Mouse (Mus musculus): ENCODE measurements around the gene Hist3h2a. TPM values are rescaled to one million over a fixed set of nuclear protein-coding genes. Genes with fewer than 3 reads are reported as not detected.

Hist3h2a gene
- polyA plus RNA-seq, 1 experiment from 2014 or later, result 18.7 TPM

- Histone ChIP-seq H3K36me3 (ENCODE audit: control insufficient read depth, insufficient read depth, low read length) (no peaks in the 10 kb centered on the region; the same call in 1 of the 2 replicates), H3K9me3 (ENCODE audit: control insufficient read depth, low read length) (no peaks in the 10 kb centered on the region), H3K4me3 (ENCODE audit: low read depth, low read length) (peak overlapping the region; percentile 98), H3K27me3 (ENCODE audit: control insufficient read depth, insufficient read depth, low read length) (no peaks in the 10 kb centered on the region), H3K4me1 (replicated peaks; ENCODE audit: control insufficient read depth, insufficient read depth) (peaks cover 5% of the 10 kb centered on the region), H3K27ac (replicated peaks) (peak overlapping the region; percentile 65), H3K4me2 (replicated peaks; ENCODE audit: low read depth) (peak overlapping the region; percentile 96), H3K9ac (ENCODE audit: low read length) (peak overlapping the region; percentile 92)
- ATAC-seq (ENCODE audit: low FRiP score, low TSS enrichment) (peak; percentile 40), DNase-seq (ENCODE audit: low spot score) (no peak)
- 54% methylated on average over 7 of the region's 7 CpGs for WGBS
- TF ChIP-seq CTCF (IDR thresholded peaks at IDR 0.05; ENCODE audit: low read depth) (no peak), EP300 (optimal IDR thresholded peaks at IDR 0.05) (no peak)
Observed at GRCm38 (mm10) chr11:58979661-58980060, 25.2 kb downstream of the Hist3h2a start.

GRCm38 (mm10) chr11:58980381-58980990 lies 26.0 kb downstream of the Hist3h2a start:
- peak overlapping the region; percentile 1; the same call in 1 of the 2 replicates for H3K4me3 ChIP-seq (ENCODE audit: low read depth, low read length)
- WGBS, result 38% methylated on average over 5 of the region's 5 CpGs
- ATAC-seq (ENCODE audit: low FRiP score, low TSS enrichment), result no peak
- no peaks in the 10 kb centered on the region for H3K27me3 ChIP-seq (ENCODE audit: control insufficient read depth, insufficient read depth, low read length)
- no peak overlapping the region for H3K27ac ChIP-seq (replicated peaks)
- H3K9me3 ChIP-seq (ENCODE audit: control insufficient read depth, low read length), result no peaks in the 10 kb centered on the region
- no peak for DNase-seq (ENCODE audit: low spot score)
- peaks cover 5% of the 10 kb centered on the region for H3K4me1 ChIP-seq (replicated peaks; ENCODE audit: control insufficient read depth, insufficient read depth)
- peak overlapping the region; percentile 96 for H3K4me2 ChIP-seq (replicated peaks; ENCODE audit: low read depth)
- H3K9ac ChIP-seq (ENCODE audit: low read length), result 0 out of 2 replicates have a peak overlapping the region, but pooled peaks have one; percentile 18
- peaks cover 5% of the 10 kb centered on the region; the same call in 1 of the 2 replicates for H3K36me3 ChIP-seq (ENCODE audit: control insufficient read depth, insufficient read depth, low read length)
- TF ChIP-seq EP300 (optimal IDR thresholded peaks at IDR 0.05), result no peak
- no peak for TF ChIP-seq CTCF (IDR thresholded peaks at IDR 0.05; ENCODE audit: low read depth)

GRCm38 (mm10) chr11:58981541-58982447 lies 27.3 kb downstream of the Hist3h2a start:
- no peak for TF ChIP-seq EP300 (optimal IDR thresholded peaks at IDR 0.05)
- TF ChIP-seq CTCF (IDR thresholded peaks at IDR 0.05; ENCODE audit: low read depth), result peak; percentile 73
- Histone ChIP-seq H3K4me1 (replicated peaks; ENCODE audit: control insufficient read depth, insufficient read depth) (peaks cover 5% of the 10 kb centered on the region), H3K4me3 (ENCODE audit: low read depth, low read length) (no peak overlapping the region), H3K4me2 (replicated peaks; ENCODE audit: low read depth) (no peak overlapping the region), H3K36me3 (ENCODE audit: control insufficient read depth, insufficient read depth, low read length) (peaks cover 9% of the 10 kb centered on the region; the same call in 1 of the 2 replicates), H3K27ac (replicated peaks) (no peak overlapping the region), H3K9ac (ENCODE audit: low read length) (no peak overlapping the region), H3K9me3 (ENCODE audit: control insufficient read depth, low read length) (no peaks in the 10 kb centered on the region), H3K27me3 (ENCODE audit: control insufficient read depth, insufficient read depth, low read length) (no peaks in the 10 kb centered on the region)
- 36% methylated on average over 14 of the region's 14 CpGs for WGBS
- DNase-seq (ENCODE audit: low spot score) (peak; percentile 61), ATAC-seq (ENCODE audit: low FRiP score, low TSS enrichment) (no peak)

GRCm38 (mm10) chr11:58982471-58983097 lies 28.1 kb downstream of the Hist3h2a start:
- TF ChIP-seq CTCF (IDR thresholded peaks at IDR 0.05; ENCODE audit: low read depth), result no peak
- no peak for TF ChIP-seq EP300 (optimal IDR thresholded peaks at IDR 0.05)
- no peaks in the 10 kb centered on the region for H3K9me3 ChIP-seq (ENCODE audit: control insufficient read depth, low read length)
- 89% methylated on average over 18 of the region's 18 CpGs for WGBS
- H3K4me3 ChIP-seq (ENCODE audit: low read depth, low read length), result no peak overlapping the region
- no peaks in the 10 kb centered on the region for H3K27me3 ChIP-seq (ENCODE audit: control insufficient read depth, insufficient read depth, low read length)
- H3K9ac ChIP-seq (ENCODE audit: low read length), result no peak overlapping the region
- H3K4me2 ChIP-seq (replicated peaks; ENCODE audit: low read depth), result no peak overlapping the region
- ATAC-seq (ENCODE audit: low FRiP score, low TSS enrichment) (no peak), DNase-seq (ENCODE audit: low spot score) (no peak)
- H3K36me3 ChIP-seq (ENCODE audit: control insufficient read depth, insufficient read depth, low read length), result peaks cover 13% of the 10 kb centered on the region; the same call in 1 of the 2 replicates
- H3K27ac ChIP-seq (replicated peaks), result no peak overlapping the region
- peaks cover 2% of the 10 kb centered on the region; the same call in 1 of the 2 replicates for H3K4me1 ChIP-seq (replicated peaks; ENCODE audit: control insufficient read depth, insufficient read depth)

GRCm38 (mm10) chr11:58983691-58984341 lies 29.3 kb downstream of the Hist3h2a start:
- ATAC-seq (ENCODE audit: low FRiP score, low TSS enrichment) (no peak), DNase-seq (ENCODE audit: low spot score) (no peak)
- peaks cover 15% of the 10 kb centered on the region; the same call in 1 of the 2 replicates for H3K36me3 ChIP-seq (ENCODE audit: control insufficient read depth, insufficient read depth, low read length)
- H3K27ac ChIP-seq (replicated peaks), result no peak overlapping the region
- 86% methylated on average over 6 of the region's 6 CpGs for WGBS
- H3K4me3 ChIP-seq (ENCODE audit: low read depth, low read length), result no peak overlapping the region
- H3K27me3 ChIP-seq (ENCODE audit: control insufficient read depth, insufficient read depth, low read length), result no peaks in the 10 kb centered on the region
- TF ChIP-seq EP300 (optimal IDR thresholded peaks at IDR 0.05), result no peak
- no peak overlapping the region for H3K4me2 ChIP-seq (replicated peaks; ENCODE audit: low read depth)
- H3K9me3 ChIP-seq (ENCODE audit: control insufficient read depth, low read length), result no peaks in the 10 kb centered on the region
- H3K9ac ChIP-seq (ENCODE audit: low read length), result no peak overlapping the region
- peaks cover 2% of the 10 kb centered on the region; the same call in 1 of the 2 replicates for H3K4me1 ChIP-seq (replicated peaks; ENCODE audit: control insufficient read depth, insufficient read depth)

Data from stomach, postnatal 0 days (tissue).